Mouse (Mus musculus) spleen, embryonic (tissue): ENCODE results near the gene Zbtb49.

Experiments
- CTCF ChIA-PET: fragments of 350-600 bp; sonication (Branson Sonifier 250); formaldehyde crosslinking; loops from one replicate; lab custom pipeline; 2022; lab: Charles Lee

Gene Zbtb49

GRCm38 (mm10) chr5:38220328-38220912, at the start of gene Zbtb49, which contains the start of gene Lyar:
Gene Zbtb49, minus strand, starts transcription at chr5:38220457.
Gene Lyar, plus strand, starts transcription at chr5:38220470.
- CTCF ChIA-PET: interaction anchor here (1.1 kb wide), 1 partner anchor 10 kb away, joined by 3 read pairs; no protein-coding TSS in a partner anchor

GRCm38 (mm10) chr5:38260107-38260682, 39.9 kb upstream of the Zbtb49 start, which contains the start of gene Tmem128:
Gene Tmem128, plus strand, starts transcription at chr5:38260185.
- CTCF ChIA-PET: no interaction called here

GRCm38 (mm10) chr5:38259455-38260106, 39.3 kb upstream of the Zbtb49 start:
- CTCF ChIA-PET: no interaction called here

- CTCF ChIA-PET: interaction anchor here (1.3 kb wide), 1 partner anchor 9 kb away, joined by 3 read pairs; no protein-coding TSS in a partner anchor
Measured at GRCm38 (mm10) chr5:38258773-38259146, 38.5 kb upstream of the Zbtb49 start.

- CTCF ChIA-PET: interaction anchor here (0.6 to 1.3 kb wide), 2 partner anchors 9 to 1274 kb away, joined by 3 read pairs; no protein-coding TSS in a partner anchor
Measured at GRCm38 (mm10) chr5:38258034-38258772, 37.9 kb upstream of the Zbtb49 start.

- CTCF ChIA-PET: interaction anchor here (0.5 kb wide), 1 partner anchor 65 kb away, joined by 3 read pairs; no protein-coding TSS in a partner anchor
Measured at GRCm38 (mm10) chr5:38256551-38256950, 36.3 kb upstream of the Zbtb49 start.

- CTCF ChIA-PET: no interaction called here
Measured at GRCm38 (mm10) chr5:38255644-38256043, 35.4 kb upstream of the Zbtb49 start.

- CTCF ChIA-PET: no interaction called here
Measured at GRCm38 (mm10) chr5:38255195-38255594, 34.9 kb upstream of the Zbtb49 start.

GRCm38 (mm10) chr5:38241966-38242365, 21.7 kb upstream of the Zbtb49 start:
- CTCF ChIA-PET: no interaction called here

GRCm38 (mm10) chr5:38241473-38241834, 21.2 kb upstream of the Zbtb49 start:
- CTCF ChIA-PET: no interaction called here

- CTCF ChIA-PET: no interaction called here
Measured at GRCm38 (mm10) chr5:38240727-38241472, 20.6 kb upstream of the Zbtb49 start.

GRCm38 (mm10) chr5:38236627-38237026, 16.4 kb upstream of the Zbtb49 start:
- CTCF ChIA-PET: no interaction called here

- CTCF ChIA-PET: no interaction called here
Measured at GRCm38 (mm10) chr5:38235422-38235821, 15.2 kb upstream of the Zbtb49 start.

GRCm38 (mm10) chr5:38219771-38220307, 418 bp downstream of the Zbtb49 start:
- CTCF ChIA-PET: no interaction called here

GRCm38 (mm10) chr5:38213009-38213408, 7.2 kb downstream of the Zbtb49 start:
- CTCF ChIA-PET: no interaction called here

- CTCF ChIA-PET: no interaction called here
Measured at GRCm38 (mm10) chr5:38211691-38212090, 8.6 kb downstream of the Zbtb49 start.

- CTCF ChIA-PET: no interaction called here
Measured at GRCm38 (mm10) chr5:38208985-38209384, 11.3 kb downstream of the Zbtb49 start.

GRCm38 (mm10) chr5:38205303-38205726, 14.9 kb downstream of the Zbtb49 start:
- CTCF ChIA-PET: no interaction called here

- CTCF ChIA-PET: no interaction called here
Measured at GRCm38 (mm10) chr5:38199686-38200085, 20.6 kb downstream of the Zbtb49 start.

GRCm38 (mm10) chr5:38197482-38197823, 22.8 kb downstream of the Zbtb49 start:
- CTCF ChIA-PET: no interaction called here

GRCm38 (mm10) chr5:38196821-38197481, 23.3 kb downstream of the Zbtb49 start:
- CTCF ChIA-PET: no interaction called here
